Mouse (Mus musculus): ENCODE measurements around the gene P2rx3.

GRCm38 (mm10) chr2:84999486-85000181 lies 37.6 kb downstream of the P2rx3 start:
- TF ChIP-seq CTCF (conservative IDR thresholded peaks at IDR 0.05; ENCODE audit: low read length) (no peak), POU5F1 (IDR thresholded peaks at IDR 0.05; ENCODE audit: borderline replicate concordance, low read length) (no peak), NANOG (IDR thresholded peaks at IDR 0.05; ENCODE audit: borderline replicate concordance, low read length) (no peak)
